Mouse (Mus musculus) layer of hippocampus, adult 2 months (tissue): ENCODE results near the gene Tmem147. TPM values are rescaled to one million over a fixed set of nuclear protein-coding genes. Genes with fewer than 3 reads are reported as not detected.

Source experiments
- DNase-seq, 2 experiments: peaks; one replicate each; pipeline ENCODE4 v3.0.0; 2022; ENCODE audit warnings: low spot score in 2 of 2
- H3K27ac ChIP-seq: fragments of 200-600 bp; 2 replicates; pipeline ENCODE4 v1.8.1; 2022
- H3K4me3 ChIP-seq: fragments of 200-600 bp; 2 replicates; pipeline ENCODE4 v1.8.1; 2022; ENCODE audit warnings: mild to moderate bottlenecking
- CTCF ChIP-seq: fragments of 200-600 bp; conservative IDR thresholded peaks from 2 replicates; pipeline ENCODE4 v1.8.1; 2022; ENCODE audit warnings: antibody characterized with exemption, mild to moderate bottlenecking, moderate library complexity
- total RNA-seq, 2 experiments: library from RNA; stranded (reverse); gene quantifications; 2 replicates each; pipeline ENCODE4 v1.2.3; 2021

Gene Tmem147
- total RNA-seq, 2 experiments from 2014 or later, result 108 to 112 TPM

DNA sequence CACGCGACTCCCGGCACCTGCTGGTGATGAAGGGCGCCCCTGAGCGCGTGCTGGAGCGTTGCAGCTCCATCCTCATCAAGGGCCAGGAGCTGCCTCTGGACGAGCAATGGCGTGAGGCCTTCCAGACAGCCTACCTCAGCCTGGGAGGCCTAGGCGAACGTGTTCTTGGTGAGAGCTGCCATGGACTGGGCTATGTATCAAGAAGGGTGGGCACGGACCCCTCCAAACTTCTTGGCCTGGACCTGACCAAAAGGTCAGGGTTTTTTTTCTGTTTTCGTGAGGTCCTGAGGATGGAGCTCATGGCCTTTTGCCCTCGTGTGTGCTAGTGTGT, 11.7 kb downstream of the Tmem147 start:
- H3K27ac ChIP-seq, result no peak overlapping the region
- H3K4me3 ChIP-seq, result peak overlapping the region; percentile 34
- TF ChIP-seq CTCF, result no peak
- DNase-seq, result no peak

DNA sequence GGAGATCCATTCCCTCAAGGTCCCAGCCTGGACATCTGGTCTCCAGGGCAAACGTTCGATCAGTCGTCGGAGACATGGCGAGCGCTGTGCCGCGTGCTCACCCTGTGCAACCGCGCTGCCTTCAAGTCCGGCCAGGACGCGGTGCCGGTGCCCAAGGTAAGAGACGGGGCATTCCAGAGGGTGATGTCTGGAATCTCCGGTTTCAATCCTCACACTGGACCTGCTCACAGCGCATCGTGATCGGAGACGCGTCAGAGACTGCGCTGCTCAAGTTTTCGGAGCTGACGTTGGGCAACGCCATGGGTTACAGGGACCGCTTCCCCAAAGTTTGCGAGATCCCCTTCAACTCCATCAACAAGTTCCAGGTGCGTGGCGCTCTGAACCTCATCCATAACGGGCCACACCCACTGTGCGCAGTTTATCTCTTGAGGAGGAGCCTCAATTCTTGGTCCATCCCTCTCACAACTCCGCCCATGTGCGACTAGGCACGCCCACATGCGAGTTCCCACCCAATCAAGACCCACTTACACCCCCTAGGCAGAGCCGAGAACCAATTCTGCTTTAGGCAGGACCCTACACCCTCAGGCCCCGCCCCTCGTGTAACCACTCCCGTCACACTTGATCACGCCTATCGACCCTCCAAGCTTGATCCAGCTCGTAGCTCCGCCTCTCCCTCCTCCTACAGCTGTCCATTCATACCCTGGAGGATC, 12.2 kb downstream of the Tmem147 start:
- no peak for TF ChIP-seq CTCF
- peak overlapping the region; percentile 34 for H3K4me3 ChIP-seq
- peak; percentile 42 to 45 for DNase-seq
- H3K27ac ChIP-seq, result no peak overlapping the region

DNA sequence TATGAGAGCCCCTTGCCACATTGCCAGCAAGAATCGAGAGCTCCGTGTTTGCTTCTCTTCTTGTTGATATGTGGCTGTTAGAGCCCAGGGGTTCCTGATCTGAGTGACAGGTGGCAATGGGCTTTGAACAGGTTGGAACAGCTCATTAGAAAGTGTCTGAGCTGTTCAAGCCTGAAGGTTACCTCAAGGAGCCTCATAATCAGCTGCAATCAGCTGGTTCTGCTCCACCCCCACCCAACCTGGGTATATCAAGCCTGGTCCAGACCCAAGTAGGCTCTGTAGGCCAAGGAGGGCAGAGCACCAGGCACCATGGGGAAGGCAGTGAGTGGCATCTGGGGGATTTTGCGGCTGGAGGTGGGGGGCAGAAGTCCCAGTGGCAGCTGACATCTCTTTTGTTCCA, 17.4 kb downstream of the Tmem147 start, which contains the start of gene Atp4a:
Gene Atp4a, plus strand, starts transcription at position 268 of the 400 bp plus-strand sequence.
- H3K4me3 ChIP-seq, result no peak within 1 kb of the TSS
- DNase-seq, result no peak
- no peak within 1 kb of the TSS for H3K27ac ChIP-seq
- no peak for TF ChIP-seq CTCF

DNA sequence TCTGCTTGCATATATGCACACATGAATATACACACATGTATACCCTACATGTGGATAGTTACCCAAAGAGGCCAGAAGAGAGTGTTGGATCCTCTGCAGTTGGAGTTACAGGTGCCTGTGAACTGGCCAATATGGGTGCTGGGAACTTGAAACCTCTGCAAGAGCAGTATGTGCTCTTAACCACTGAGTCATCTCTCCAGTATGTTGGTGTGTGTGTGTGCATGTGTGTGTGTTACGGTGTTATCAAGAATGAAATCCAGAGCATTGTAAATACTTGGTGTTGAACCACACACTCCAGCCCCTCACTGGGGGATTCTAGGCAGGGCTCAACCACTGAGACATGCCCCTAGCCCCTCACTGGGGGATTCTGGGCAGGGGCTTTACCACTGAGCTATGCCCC, 21.9 kb downstream of the Tmem147 start:
- Histone ChIP-seq H3K27ac (no peak overlapping the region), H3K4me3 (no peak overlapping the region)
- no peak for TF ChIP-seq CTCF
- DNase-seq, result no peak

DNA sequence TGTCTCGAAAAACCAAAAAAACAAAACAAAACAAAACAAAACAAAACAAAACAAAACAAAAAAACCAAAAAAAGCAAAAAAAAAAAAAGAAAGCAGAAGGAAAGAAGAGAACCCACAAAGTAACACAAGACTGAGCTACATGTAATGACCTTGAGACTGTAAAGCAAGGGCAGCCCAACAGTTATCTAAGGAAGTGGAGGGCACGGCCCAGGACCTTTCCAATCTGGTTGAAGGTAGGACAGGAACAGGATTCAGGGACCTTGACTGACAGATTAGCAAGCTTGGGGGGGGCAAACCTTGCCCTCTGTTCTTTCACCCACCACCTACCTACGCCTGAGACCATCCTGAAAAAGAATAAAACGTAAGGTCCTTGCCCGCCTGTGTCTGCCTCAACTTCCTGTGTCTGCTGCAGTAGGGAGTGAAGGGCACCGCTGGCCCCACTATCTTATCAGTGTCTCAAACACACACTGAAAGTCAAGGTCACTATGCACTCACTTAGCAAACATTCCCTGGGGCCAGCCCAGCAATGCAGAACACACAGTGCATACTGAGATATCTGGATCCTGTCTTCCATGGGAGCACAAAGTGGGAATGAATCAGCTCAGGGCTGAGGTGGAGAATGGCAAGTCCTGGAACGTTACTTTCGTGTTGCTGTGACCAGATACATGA, 23.0 kb downstream of the Tmem147 start:
- H3K4me3 ChIP-seq, result no peak overlapping the region
- no peak for DNase-seq
- no peak for TF ChIP-seq CTCF
- H3K27ac ChIP-seq, result no peak overlapping the region

DNA sequence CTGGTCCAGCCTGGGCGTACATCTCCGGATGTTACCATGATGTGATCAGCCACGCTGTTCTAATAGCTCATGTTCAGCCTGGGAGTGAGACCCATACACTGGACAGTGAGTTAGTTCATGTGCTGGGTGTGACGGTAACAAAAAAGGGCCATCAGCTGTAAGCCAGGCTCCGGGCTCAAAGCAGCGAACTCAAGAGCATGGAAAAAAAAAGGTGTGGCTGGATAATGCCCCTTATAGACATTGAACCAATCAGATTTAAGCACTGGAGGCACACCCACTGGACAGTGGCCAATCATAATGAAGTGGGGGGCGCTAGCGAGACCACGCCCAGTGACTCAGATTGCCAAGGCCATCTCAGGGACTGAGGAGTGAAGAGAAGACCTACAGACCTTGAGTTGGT, 30.8 kb downstream of the Tmem147 start, which contains the start of gene 2200002J24Rik:
Gene 2200002J24Rik, plus strand, starts transcription at position 338 of the 400 bp plus-strand sequence.
- DNase-seq, result no peak
- no peak for TF ChIP-seq CTCF
- Histone ChIP-seq H3K4me3 (no peak within 1 kb of the TSS), H3K27ac (no peak within 1 kb of the TSS)

DNA sequence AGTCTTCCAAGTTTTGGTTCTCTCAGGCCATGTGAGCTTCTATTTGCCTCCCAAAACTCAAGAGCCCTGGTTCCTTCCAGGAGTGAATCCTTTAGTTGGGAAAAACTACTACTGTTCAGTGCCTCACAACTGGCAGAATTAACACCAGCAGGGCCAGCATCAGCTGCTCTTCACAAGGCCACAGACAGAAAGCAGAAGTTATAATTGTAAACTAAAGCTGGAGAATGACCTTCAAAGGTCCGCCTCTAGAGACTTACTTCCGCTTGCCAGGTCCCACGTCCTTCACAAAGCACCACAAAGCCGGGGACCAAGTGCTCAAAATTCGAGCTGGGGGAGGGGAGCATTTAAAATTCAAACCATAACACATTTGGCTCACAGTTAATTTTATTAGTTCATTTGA, 31.2 kb downstream of the Tmem147 start:
- H3K4me3 ChIP-seq, result no peak overlapping the region
- no peak overlapping the region for H3K27ac ChIP-seq
- TF ChIP-seq CTCF, result no peak
- no peak for DNase-seq

DNA sequence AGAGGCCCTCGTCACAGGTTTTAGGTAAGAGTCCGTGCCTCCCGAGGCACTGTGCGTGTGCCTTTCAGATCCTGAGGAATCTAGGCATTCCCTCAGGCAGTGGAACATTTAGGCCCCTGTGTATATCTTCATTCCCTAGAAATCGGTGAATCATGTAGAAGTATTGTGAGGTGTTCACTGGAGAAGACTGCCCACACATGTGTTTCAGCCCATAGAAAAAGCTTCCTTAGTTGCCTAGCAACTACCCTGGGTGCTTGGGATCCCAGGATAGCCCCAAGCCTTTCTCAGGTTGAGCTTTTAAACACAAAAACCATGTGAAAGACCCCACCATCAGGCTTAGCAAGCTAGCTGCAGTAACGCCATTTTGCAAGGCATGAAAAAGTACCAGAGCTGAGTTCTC, 41.0 kb downstream of the Tmem147 start:
- H3K4me3 ChIP-seq, result no peak overlapping the region
- H3K27ac ChIP-seq, result no peak overlapping the region
- DNase-seq, result peak in 1 of 2 experiments; percentile 8
- no peak for TF ChIP-seq CTCF

DNA sequence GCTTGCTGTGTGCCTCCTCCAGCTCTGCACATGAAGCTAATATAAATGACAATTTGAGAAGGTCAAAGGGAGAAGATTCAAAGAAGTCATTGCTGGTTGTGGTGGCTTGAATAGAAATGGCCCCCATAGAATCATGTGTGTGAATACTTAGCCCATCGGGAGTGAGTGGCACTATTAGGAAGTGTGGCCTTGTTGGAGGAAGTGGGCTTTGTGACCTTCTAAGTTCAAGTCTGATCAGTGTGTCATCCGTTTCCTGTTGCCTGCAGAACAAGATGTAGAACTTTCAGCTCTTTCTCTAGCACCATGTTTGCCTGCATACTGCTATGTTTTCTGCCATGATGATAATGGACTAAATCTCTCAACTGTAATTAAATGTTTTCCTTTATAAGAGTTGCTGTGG, 45.9 kb downstream of the Tmem147 start:
- Histone ChIP-seq H3K4me3 (no peak overlapping the region), H3K27ac (no peak overlapping the region)
- no peak for TF ChIP-seq CTCF
- DNase-seq, result no peak

DNA sequence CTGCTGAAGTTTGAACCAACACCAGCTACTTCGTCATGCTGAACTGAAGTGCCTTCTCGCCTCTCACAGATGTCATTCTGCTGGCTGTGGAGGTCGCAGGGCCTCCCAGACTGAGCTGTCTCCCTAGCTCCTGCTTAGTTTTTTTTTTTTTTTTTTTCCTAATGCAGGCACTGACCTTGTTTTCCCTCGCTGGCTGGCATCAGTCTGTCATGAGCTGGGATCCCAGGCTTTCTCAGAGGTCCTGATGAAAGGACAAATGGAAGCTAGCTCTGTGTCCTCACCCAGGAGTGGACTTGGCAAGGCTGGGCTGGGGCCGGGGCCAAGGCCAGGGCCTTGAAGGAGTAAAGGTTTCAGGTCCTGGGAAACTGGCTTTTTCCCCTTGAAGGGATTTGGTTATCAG, 47.4 kb downstream of the Tmem147 start:
- no peak for DNase-seq
- Histone ChIP-seq H3K4me3 (no peak overlapping the region), H3K27ac (no peak overlapping the region)
- no peak for TF ChIP-seq CTCF

DNA sequence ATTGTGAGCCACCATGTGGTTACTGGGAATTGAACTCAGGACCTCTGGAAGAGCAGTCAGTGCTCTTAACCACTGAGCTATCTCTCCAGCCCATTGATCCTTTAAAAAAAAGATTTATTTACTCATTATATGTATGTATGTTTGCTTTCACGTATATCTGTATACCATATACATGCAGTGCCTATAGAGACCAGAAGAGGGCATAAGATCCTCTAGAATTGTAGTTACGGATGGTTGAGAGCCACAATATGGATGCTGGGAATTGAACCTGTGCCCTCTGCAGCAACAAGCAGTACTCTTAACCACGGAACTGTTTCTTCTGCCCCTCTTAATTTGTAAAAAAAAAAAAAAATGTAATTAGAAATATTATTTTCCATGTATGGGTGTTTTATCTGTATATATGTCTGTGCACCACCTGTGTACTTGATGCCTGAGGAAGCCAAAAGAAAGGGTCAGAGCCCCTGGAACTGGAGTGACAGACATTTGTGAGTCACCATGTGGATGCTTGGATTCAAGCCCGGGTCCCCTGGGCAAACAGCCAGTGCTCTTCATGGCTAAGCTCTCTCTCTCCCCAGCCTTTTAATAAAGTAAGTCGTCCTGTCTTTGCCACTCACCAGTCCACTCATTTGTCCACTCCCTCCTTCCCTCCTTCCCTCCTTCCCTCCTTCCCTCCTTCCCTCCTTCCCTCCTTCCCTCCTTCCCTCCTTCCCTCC, 50.9 kb downstream of the Tmem147 start:
- peak in 1 of 2 experiments; percentile 16 for DNase-seq

More for the DNA sequence above, 50.9 kb downstream of the Tmem147 start:
- TF ChIP-seq CTCF, result peak; percentile 40
- H3K27ac ChIP-seq, result no peak overlapping the region
- H3K4me3 ChIP-seq, result no peak overlapping the region

Other genes with a start within 250 kb of the Tmem147 start
- gene Prodh2, start 235.9 kb downstream of the Tmem147 start, total RNA-seq, result not detected
- gene Arhgap33, start 194.5 kb downstream of the Tmem147 start, total RNA-seq, result 100 to 1,000 TPM; 101 to 119 TPM
- 1 to 10 TPM; 2.7 to 4.8 TPM for gene Hspb6, start 177.4 kb downstream of the Tmem147 start, total RNA-seq
- 1 to 10 TPM; 4.0 to 4.1 TPM for gene Proser3, start 177.2 kb downstream of the Tmem147 start, total RNA-seq
- gene Lin37, start 169.7 kb downstream of the Tmem147 start, total RNA-seq, result 10 to 100 TPM; 45.5 to 47.6 TPM
- 10 to 100 TPM; 71.4 to 90.8 TPM for gene U2af1l4, start 166.2 kb downstream of the Tmem147 start, total RNA-seq
- 10 to 100 TPM in 1 of 2 experiments, 1 to 10 TPM in 1; 9.0 to 11.4 TPM for gene Gm49396, start 166.2 kb downstream of the Tmem147 start, total RNA-seq
- 10 to 100 TPM; 79.9 to 92.3 TPM for gene Psenen, start 165.9 kb downstream of the Tmem147 start, total RNA-seq
- gene Igflr1, start 164.1 kb downstream of the Tmem147 start, total RNA-seq, result 1 to 10 TPM; 6.4 to 6.5 TPM
- 10 to 100 TPM; 49.8 to 57.5 TPM for gene Kmt2b, start 140.8 kb downstream of the Tmem147 start, total RNA-seq
- gene Zbtb32, start 130.6 kb downstream of the Tmem147 start, total RNA-seq, result not detected
- gene Upk1a, start 116.7 kb downstream of the Tmem147 start, total RNA-seq, result under 1 TPM in 1 of 2 experiments, not detected in 1; 0.69 TPM
- 100 to 1,000 TPM; 552 to 568 TPM for gene Cox6b1, start 103.4 kb downstream of the Tmem147 start, total RNA-seq
- gene Etv2, start 93.7 kb downstream of the Tmem147 start, total RNA-seq, result not detected
- 10 to 100 TPM; 69.5 to 72.6 TPM for gene Rbm42, start 79.2 kb downstream of the Tmem147 start, total RNA-seq
- gene Haus5, start 64.5 kb downstream of the Tmem147 start, total RNA-seq, result 1 to 10 TPM; 6.6 to 6.8 TPM
- gene Pmis2, start 57.9 kb downstream of the Tmem147 start, total RNA-seq, result not detected
- not detected for gene 2200002J24Rik, start 30.6 kb downstream of the Tmem147 start, total RNA-seq
- gene Atp4a, start 17.3 kb downstream of the Tmem147 start, total RNA-seq, result under 1 TPM; 0.38 to 0.47 TPM
- gene Gapdhs, start 14.1 kb upstream of the Tmem147 start, total RNA-seq, result not detected
- 1 to 10 TPM; 4.9 to 6.1 TPM for gene Sbsn, start 21.9 kb upstream of the Tmem147 start, total RNA-seq
- under 1 TPM; 0.56 to 1.00 TPM for gene Dmkn, start 34.2 kb upstream of the Tmem147 start, total RNA-seq
- gene Krtdap, start 58.4 kb upstream of the Tmem147 start, total RNA-seq, result not detected
- not detected for gene Ffar2, start 94.2 kb upstream of the Tmem147 start, total RNA-seq
- gene Ffar3, start 126.6 kb upstream of the Tmem147 start, total RNA-seq, result not detected
- gene Ffar1, start 132.0 kb upstream of the Tmem147 start, total RNA-seq, result not detected
- gene Cd22, start 150.8 kb upstream of the Tmem147 start, total RNA-seq, result not detected
- 100 to 1,000 TPM; 135 to 145 TPM for gene Mag, start 185.3 kb upstream of the Tmem147 start, total RNA-seq
- not detected for gene Hamp2, start 195.1 kb upstream of the Tmem147 start, total RNA-seq
- gene Hamp, start 214.5 kb upstream of the Tmem147 start, total RNA-seq, result not detected
- 100 to 1,000 TPM; 134 to 137 TPM for gene Usf2, start 227.3 kb upstream of the Tmem147 start, total RNA-seq
- gene Lsr, start 243.9 kb upstream of the Tmem147 start, total RNA-seq, result 1 to 10 TPM; 7.5 to 8.6 TPM
- gene Fam187b, start 244.2 kb upstream of the Tmem147 start, total RNA-seq, result not detected